Mouse (Mus musculus) embryonic facial prominence, embryonic 11.5 days (tissue): Measurements from ENCODE around the gene Dnajc21. TPM values are rescaled to one million over a fixed set of nuclear protein-coding genes. Genes with fewer than 3 reads are reported as not detected.

ENCODE experiments used
- ATAC-seq: fragments of 200-750 bp; cut with Nextera tagmentation; replicated peaks from 2 replicates; pipeline ENCODE4 v1.8.0; 2017; ENCODE audit warnings: low read depth; ENCODE audit not compliant: insufficient number of reproducible peaks, low FRiP score, low TSS enrichment
- DNase-seq: peaks from one replicate; pipeline ENCODE4 v3.0.0-alpha.2; 2015; ENCODE audit warnings: low spot score
- H3K27ac ChIP-seq: fragments of 300-500 bp; sonication (generic); replicated peaks from 2 replicates; pipeline ENCODE4 v1.5.1; 2014; ENCODE audit warnings: mild to moderate bottlenecking, low read depth, low read length, control low read depth
- H3K27me3 ChIP-seq: fragments of 300-500 bp; sonication (generic); 2 replicates; pipeline ENCODE4 v1.6.1; 2014; ENCODE audit warnings: mild to moderate bottlenecking, low read length, moderate library complexity, mixed read lengths; ENCODE audit not compliant: control insufficient read depth, insufficient read depth
- H3K36me3 ChIP-seq: fragments of 300-500 bp; sonication (generic); replicated peaks from 2 replicates; pipeline ENCODE4 v1.6.1; 2014; ENCODE audit warnings: low read depth, mild to moderate bottlenecking, low read length, moderate library complexity, mixed read lengths; ENCODE audit not compliant: control insufficient read depth, insufficient read depth
- H3K4me1 ChIP-seq: fragments of 300-500 bp; sonication (generic); 2 replicates; pipeline ENCODE4 v1.6.1; 2014; ENCODE audit warnings: low read length, mixed read lengths; ENCODE audit not compliant: control insufficient read depth, insufficient read depth
- H3K4me2 ChIP-seq: fragments of 300-500 bp; sonication (generic); 2 replicates; pipeline ENCODE4 v1.6.1; 2014; ENCODE audit warnings: low read depth, mild to moderate bottlenecking, control low read depth, low read length, moderate library complexity
- H3K4me3 ChIP-seq: fragments of 300-500 bp; sonication (generic); 2 replicates; pipeline ENCODE4 v1.5.1; 2014; ENCODE audit warnings: low read depth, low read length, control low read depth
- H3K9ac ChIP-seq: fragments of 300-500 bp; sonication (generic); replicated peaks from 2 replicates; pipeline ENCODE4 v1.6.1; 2014; ENCODE audit warnings: mild to moderate bottlenecking, control low read depth, low read length
- H3K9me3 ChIP-seq: fragments of 300-500 bp; sonication (generic); replicated peaks from 2 replicates; pipeline ENCODE4 v1.6.1; 2016; ENCODE audit warnings: mild to moderate bottlenecking, low read length, inconsistent platforms, mixed read lengths; ENCODE audit not compliant: control insufficient read depth
- WGBS: fragments of 180-500 bp; shearing (Covaris S2); extraction: QIAGEN DNeasy Blood & Tissue Kit; methylation state at CpG from one replicate; pipeline ENCODE4 v1.1.7; 2014; 5-methylcytosine and 5-hydroxymethylcytosine counted together
- polyA plus RNA-seq: library from polyadenylated mRNA; unstranded; fragments of >200 nt; fragmentation: Nextera tagmentation; extraction: Ambion mirVana; gene quantifications from 2 replicates; pipeline ENCODE4 v1.2.1, GENCODE M21; 2014

Gene Dnajc21
- polyA plus RNA-seq, 1 experiment from 2014 or later: 18.2 TPM

GRCm38 (mm10) chr15:10464678-10465077, 5.6 kb downstream of the Dnajc21 start:
- no peak for DNase-seq
- Histone ChIP-seq H3K9ac (no peak overlapping the region), H3K9me3 (no peaks in the 10 kb centered on the region), H3K27ac (no peak overlapping the region), H3K36me3 (no peaks in the 10 kb centered on the region; the same call in none of the 2 replicates), H3K4me2 (no peak overlapping the region), H3K27me3 (no peaks in the 10 kb centered on the region), H3K4me1 (no peaks in the 10 kb centered on the region), H3K4me3 (no peak overlapping the region)
- no peak for ATAC-seq
- 94% methylated on average over 3 of the region's 3 CpGs for WGBS

- no peaks in the 10 kb centered on the region for H3K9me3 ChIP-seq
- H3K36me3 ChIP-seq: no peaks in the 10 kb centered on the region; the same call in none of the 2 replicates
- no peak overlapping the region for H3K27ac ChIP-seq
- ATAC-seq: no peak
- H3K4me2 ChIP-seq: no peak overlapping the region
- H3K27me3 ChIP-seq: no peaks in the 10 kb centered on the region
- no peak overlapping the region for H3K9ac ChIP-seq
- no peak overlapping the region for H3K4me3 ChIP-seq
- DNase-seq: no peak
- WGBS: 80% methylated on average over 5 of the region's 5 CpGs
- no peaks in the 10 kb centered on the region for H3K4me1 ChIP-seq
Measured at GRCm38 (mm10) chr15:10463555-10463954, 6.8 kb downstream of the Dnajc21 start.

GRCm38 (mm10) chr15:10460986-10461385, 9.3 kb downstream of the Dnajc21 start:
- Histone ChIP-seq H3K36me3 (no peaks in the 10 kb centered on the region; the same call in none of the 2 replicates), H3K27ac (no peak overlapping the region), H3K9me3 (no peaks in the 10 kb centered on the region), H3K9ac (no peak overlapping the region), H3K4me2 (no peak overlapping the region), H3K4me1 (no peaks in the 10 kb centered on the region), H3K4me3 (no peak overlapping the region), H3K27me3 (no peaks in the 10 kb centered on the region)
- DNase-seq: no peak
- WGBS: 91% methylated on average over 12 of the region's 12 CpGs
- no peak for ATAC-seq

GRCm38 (mm10) chr15:10447102-10447501, 23.2 kb downstream of the Dnajc21 start:
- H3K4me3 ChIP-seq: no peak overlapping the region
- peaks cover 5% of the 10 kb centered on the region for H3K36me3 ChIP-seq
- H3K4me2 ChIP-seq: no peak overlapping the region
- no peaks in the 10 kb centered on the region for H3K9me3 ChIP-seq
- DNase-seq (no peak), ATAC-seq (no peak)
- H3K27ac ChIP-seq: no peak overlapping the region
- H3K9ac ChIP-seq: no peak overlapping the region
- no peaks in the 10 kb centered on the region for H3K27me3 ChIP-seq
- H3K4me1 ChIP-seq: no peaks in the 10 kb centered on the region
- 99% methylated on average over 3 of the region's 3 CpGs for WGBS

GRCm38 (mm10) chr15:10442275-10442674, 28.0 kb downstream of the Dnajc21 start:
- Histone ChIP-seq H3K27ac (no peak overlapping the region), H3K9ac (no peak overlapping the region), H3K36me3 (no peaks in the 10 kb centered on the region), H3K27me3 (no peaks in the 10 kb centered on the region), H3K4me1 (no peaks in the 10 kb centered on the region), H3K4me3 (no peak overlapping the region), H3K9me3 (no peaks in the 10 kb centered on the region), H3K4me2 (no peak overlapping the region)
- 95% methylated on average over 1 of the region's 1 CpGs for WGBS
- DNase-seq (no peak), ATAC-seq (no peak)

- Histone ChIP-seq H3K4me3 (no peak overlapping the region), H3K27me3 (no peaks in the 10 kb centered on the region), H3K27ac (no peak overlapping the region), H3K9ac (no peak overlapping the region), H3K9me3 (no peaks in the 10 kb centered on the region), H3K4me1 (no peaks in the 10 kb centered on the region), H3K36me3 (no peaks in the 10 kb centered on the region), H3K4me2 (no peak overlapping the region)
- ATAC-seq (no peak), DNase-seq (no peak)
- WGBS: 92% methylated on average over 9 of the region's 9 CpGs
Measured at GRCm38 (mm10) chr15:10441493-10441892, 28.8 kb downstream of the Dnajc21 start.

GRCm38 (mm10) chr15:10439963-10440362, 30.4 kb downstream of the Dnajc21 start:
- 78% methylated on average over 6 of the region's 6 CpGs for WGBS

GRCm38 (mm10) chr15:10436893-10437292, 33.4 kb downstream of the Dnajc21 start:
- Histone ChIP-seq H3K4me2 (no peak overlapping the region), H3K27ac (no peak overlapping the region), H3K36me3 (no peaks in the 10 kb centered on the region), H3K27me3 (no peaks in the 10 kb centered on the region), H3K9me3 (no peaks in the 10 kb centered on the region), H3K9ac (no peak overlapping the region), H3K4me3 (no peak overlapping the region), H3K4me1 (no peaks in the 10 kb centered on the region)
- 83% methylated on average over 1 of the region's 1 CpGs for WGBS
- ATAC-seq (no peak), DNase-seq (no peak)

More at GRCm38 (mm10) chr15:10439963-10440362, 30.4 kb downstream of the Dnajc21 start:
- Histone ChIP-seq H3K27me3 (no peaks in the 10 kb centered on the region), H3K9ac (no peak overlapping the region), H3K4me1 (no peaks in the 10 kb centered on the region), H3K27ac (no peak overlapping the region), H3K36me3 (no peaks in the 10 kb centered on the region), H3K4me2 (no peak overlapping the region), H3K9me3 (no peaks in the 10 kb centered on the region), H3K4me3 (no peak overlapping the region)
- ATAC-seq: no peak
- DNase-seq: no peak
